Mouse (Mus musculus): ENCODE measurements around the gene Kdm2b. TPM values are rescaled to one million over a fixed set of nuclear protein-coding genes. Genes with fewer than 3 reads are reported as not detected.

Gene Kdm2b
- total RNA-seq, 2 experiments from 2014 or later, result 25.4 to 27.4 TPM

DNA sequence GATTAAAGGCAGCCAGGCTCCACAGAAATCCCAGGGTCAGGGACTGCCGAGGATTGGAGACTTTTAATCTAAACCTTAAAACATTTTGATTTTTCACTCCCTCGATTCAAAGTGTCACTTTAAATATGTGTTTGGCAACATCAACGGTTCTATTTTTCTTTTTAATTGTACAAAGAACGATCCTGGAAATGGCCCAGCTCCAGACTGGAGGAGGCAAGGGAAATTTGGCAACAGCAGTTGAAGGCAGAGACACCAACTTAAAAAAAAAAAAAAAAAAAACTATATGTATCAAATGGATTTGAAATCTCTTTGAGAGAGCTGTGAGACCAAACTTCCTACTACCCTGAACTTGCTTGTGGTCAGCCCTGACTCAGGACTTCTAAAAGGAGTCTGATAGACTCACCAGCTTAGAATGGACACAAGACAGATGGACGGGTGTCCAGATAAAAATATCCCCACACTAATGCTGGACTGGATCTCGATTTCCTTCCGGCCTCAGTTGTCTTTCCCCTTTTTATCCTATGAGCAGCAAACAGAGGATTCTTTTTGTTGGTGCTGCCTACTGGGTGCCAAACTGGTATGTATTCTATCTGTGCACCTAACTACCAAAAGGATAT lies 19.4 kb upstream of the Kdm2b start:
- DNase-seq (ENCODE audit: extremely low spot score in 1 of 2, low spot score in 2 of 2), result no peak
- no peak overlapping the region; the same call in 1 of the 2 replicates for H3K27ac ChIP-seq
- H3K4me3 ChIP-seq, result no peak overlapping the region
- intact Hi-C loops (cut with DNase I), result no loop called here
- TF ChIP-seq CTCF (IDR thresholded peaks at IDR 0.05), result no peak

DNA sequence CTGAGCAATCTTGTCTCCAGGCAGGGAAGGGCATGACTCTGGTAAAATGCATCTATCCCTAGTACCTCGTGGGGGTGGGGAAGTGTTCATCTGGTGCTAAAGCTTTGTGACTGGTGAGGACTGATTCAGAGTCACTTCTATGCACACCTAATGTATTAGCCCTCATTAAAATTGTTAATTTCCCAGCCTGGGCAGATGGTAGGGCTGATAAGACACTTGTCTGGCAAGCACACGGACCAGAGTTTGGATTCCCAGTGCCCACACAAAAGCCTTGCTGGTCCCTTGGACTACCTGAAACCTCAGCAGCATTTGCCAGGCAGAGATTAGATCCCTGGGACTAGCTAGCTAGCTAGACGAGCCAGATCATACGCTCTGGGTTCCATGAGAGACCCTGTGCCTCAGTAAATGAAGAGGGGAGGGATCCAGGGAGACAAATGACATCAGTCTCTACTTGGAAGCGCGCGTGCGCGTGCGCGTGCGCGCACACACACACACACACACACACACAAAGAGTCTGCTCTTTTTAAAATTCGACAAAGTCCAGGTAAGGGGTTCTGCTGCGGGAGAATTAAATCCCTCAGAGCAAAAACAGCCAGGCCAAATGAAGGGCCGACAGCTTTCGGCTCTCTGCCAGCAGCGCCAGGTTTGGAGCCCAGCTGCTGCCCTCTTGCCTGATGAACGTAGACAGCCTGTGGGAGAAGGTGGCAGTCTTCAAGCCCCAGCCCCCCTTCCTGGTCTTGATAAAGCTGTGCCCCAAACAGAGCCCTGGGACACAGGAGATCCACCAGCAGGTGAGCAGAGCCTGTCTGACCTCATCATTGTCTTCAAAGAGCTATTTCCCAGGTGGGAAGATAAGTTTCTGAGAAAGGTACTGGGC lies 16.3 kb upstream of the Kdm2b start:
- H3K27ac ChIP-seq, result no peak overlapping the region

DNA sequence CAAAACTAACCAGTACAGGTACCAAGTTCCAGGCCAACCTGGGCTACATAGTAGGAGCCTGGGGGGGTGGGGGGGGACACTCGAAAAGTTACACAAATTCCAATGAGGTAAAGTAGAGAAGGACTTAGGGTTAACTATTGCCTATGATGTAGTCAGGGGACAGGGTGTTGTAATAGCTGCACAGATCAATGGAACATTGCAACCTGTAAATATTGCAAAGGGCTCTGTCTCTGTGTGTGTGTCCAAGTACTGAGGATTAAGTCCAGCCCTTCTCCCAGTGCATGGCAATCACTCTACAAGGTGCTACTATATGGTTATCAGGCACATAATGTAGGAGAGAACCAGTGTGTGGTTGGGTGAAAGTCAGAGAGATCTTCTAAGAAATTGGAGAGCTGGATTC lies 11.3 kb upstream of the Kdm2b start:
- Histone ChIP-seq H3K4me3 (no peak overlapping the region), H3K27ac (no peak overlapping the region)
- intact Hi-C loops (cut with DNase I), result no loop called here
- DNase-seq (ENCODE audit: extremely low spot score in 1 of 2, low spot score in 2 of 2), result no peak
- no peak for TF ChIP-seq CTCF (IDR thresholded peaks at IDR 0.05)

More for the DNA sequence above, 16.3 kb upstream of the Kdm2b start:
- intact Hi-C loops (cut with DNase I), result no loop called here
- TF ChIP-seq CTCF (IDR thresholded peaks at IDR 0.05), result no peak
- no peak for DNase-seq (ENCODE audit: extremely low spot score in 1 of 2, low spot score in 2 of 2)
- no peak overlapping the region for H3K4me3 ChIP-seq

DNA sequence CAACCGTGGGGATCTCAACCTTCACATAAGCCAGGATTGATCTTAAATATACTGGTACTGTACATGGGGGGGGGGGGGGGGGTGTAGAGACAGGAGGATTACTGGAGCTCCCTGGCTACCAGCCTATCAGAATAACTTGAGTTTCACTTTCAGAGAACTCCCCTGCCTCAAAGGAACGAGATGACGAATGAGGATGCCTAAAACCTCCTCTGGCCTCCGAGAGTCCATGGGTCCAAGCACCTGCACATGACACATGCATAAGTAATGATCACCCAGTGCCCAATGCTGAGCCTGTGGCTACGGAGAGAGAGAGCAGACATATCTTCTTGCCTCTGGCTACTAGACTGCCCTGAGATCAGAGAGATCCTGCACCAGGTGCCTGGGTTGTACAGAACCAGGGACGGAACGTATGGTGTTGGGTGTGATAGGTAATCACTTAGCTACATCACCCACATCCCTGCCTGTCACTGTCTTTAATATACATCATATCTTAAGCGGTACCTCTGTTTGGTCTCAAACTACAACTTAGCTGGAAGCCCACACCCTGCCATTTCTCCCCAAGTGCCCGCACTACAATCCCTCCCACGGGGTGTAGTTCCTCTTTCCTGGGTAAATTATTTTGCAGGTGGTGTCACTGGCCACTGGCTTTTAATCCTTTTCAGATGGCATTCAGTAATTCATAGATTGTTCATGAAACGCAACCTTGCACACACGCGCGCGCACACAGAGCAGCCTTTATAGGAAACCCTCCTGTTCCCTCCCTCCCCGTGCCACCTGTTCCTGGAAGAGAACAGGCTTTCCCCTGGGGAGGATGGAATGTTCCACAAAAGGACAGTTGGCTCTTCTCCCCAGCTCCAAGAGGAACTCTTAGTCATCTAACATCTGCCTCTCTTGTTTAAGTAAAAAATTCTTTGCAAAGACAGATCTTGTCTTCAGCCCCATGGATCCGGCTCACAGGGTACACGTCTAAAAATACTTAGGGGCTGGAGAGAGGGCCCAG lies 7.9 kb upstream of the Kdm2b start:
- intact Hi-C loops (cut with DNase I), result no loop called here
- TF ChIP-seq CTCF (IDR thresholded peaks at IDR 0.05), result no peak

DNA sequence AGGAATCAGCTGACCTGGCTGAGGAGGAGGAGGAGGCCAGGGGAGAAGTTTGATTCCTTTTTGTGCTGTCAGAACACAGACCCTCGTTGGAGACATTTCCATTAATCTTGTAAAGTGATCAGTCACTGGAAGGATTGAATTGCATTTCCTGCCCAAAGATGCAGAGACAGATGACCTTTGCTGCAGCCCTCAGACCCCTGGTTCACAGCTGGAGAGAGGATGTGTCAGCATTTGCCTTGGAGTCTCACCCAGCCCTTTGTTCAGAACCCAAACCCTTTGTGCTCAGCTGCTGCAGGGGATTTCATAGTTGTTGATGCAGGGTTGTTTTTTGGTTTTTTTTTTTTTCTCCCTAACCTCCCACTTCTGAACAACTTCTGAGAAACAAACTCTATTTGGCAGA lies 5.3 kb upstream of the Kdm2b start:
- no peak for TF ChIP-seq CTCF (IDR thresholded peaks at IDR 0.05)
- intact Hi-C loops (cut with DNase I), result no loop called here
- no peak for DNase-seq (ENCODE audit: extremely low spot score in 1 of 2, low spot score in 2 of 2)
- H3K27ac ChIP-seq, result no peak overlapping the region
- H3K4me3 ChIP-seq, result no peak overlapping the region

More for the DNA sequence above, 7.9 kb upstream of the Kdm2b start:
- no peak overlapping the region for H3K4me3 ChIP-seq
- DNase-seq (ENCODE audit: extremely low spot score in 1 of 2, low spot score in 2 of 2), result peak in 1 of 2 experiments; percentile 51
- no peak overlapping the region for H3K27ac ChIP-seq

DNA sequence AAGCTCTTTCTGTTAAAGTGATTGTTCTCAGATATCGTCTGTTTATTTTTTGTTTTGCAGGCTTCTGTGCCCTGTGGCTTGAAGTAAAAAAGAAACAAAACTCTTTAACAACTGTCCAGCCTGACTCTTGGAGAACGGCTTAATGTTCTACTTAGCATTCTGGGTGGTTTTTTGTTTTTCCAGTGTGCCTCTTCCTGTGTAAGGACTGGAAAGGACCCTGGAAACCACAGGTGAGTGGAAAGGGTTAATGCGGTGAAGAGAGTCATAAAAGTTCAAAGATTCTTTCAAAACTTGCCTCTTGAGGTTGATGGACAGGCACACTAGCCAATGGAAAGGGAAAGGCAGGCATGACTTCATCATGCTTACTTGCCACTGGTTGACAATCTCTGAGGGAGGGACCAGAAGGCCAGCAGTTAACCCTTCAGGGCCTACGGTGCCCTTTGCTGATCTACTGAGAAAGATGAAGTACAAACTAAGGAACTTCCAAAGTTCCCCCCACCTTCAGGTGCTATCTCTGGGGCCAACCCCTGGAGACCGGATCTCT lies 4.8 kb upstream of the Kdm2b start:
- H3K4me3 ChIP-seq, result 0 out of 2 replicates have a peak overlapping the region, but pooled peaks have one; percentile 5

DNA sequence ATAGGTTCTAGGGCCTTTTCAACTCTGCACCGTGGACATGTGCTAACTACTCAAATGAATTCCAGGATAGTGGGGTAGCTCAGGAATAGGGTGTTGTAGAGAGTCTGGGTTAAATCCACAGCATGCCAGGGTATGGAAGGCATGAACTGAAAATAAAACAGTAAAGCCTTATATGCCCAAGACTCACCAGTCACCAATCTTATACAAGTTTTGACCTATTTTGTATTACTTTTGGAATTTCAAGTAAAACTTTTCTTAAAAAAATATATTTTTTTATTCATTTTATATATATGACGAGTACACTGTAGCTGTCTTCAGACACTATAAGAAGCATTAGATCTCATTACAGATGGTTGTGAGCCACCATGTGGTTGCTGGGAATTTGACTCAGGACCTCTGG lies 4.2 kb upstream of the Kdm2b start:
- H3K4me3 ChIP-seq, result no peak overlapping the region
- DNase-seq (ENCODE audit: extremely low spot score in 1 of 2, low spot score in 2 of 2), result no peak
- H3K27ac ChIP-seq, result no peak overlapping the region
- TF ChIP-seq CTCF (IDR thresholded peaks at IDR 0.05), result no peak
- intact Hi-C loops (cut with DNase I), result no loop called here

More for the DNA sequence above, 4.8 kb upstream of the Kdm2b start:
- intact Hi-C loops (cut with DNase I), result no loop called here
- H3K27ac ChIP-seq, result no peak overlapping the region
- TF ChIP-seq CTCF (IDR thresholded peaks at IDR 0.05), result no peak
- peak; percentile 70 to 77 for DNase-seq (ENCODE audit: extremely low spot score in 1 of 2, low spot score in 2 of 2)

DNA sequence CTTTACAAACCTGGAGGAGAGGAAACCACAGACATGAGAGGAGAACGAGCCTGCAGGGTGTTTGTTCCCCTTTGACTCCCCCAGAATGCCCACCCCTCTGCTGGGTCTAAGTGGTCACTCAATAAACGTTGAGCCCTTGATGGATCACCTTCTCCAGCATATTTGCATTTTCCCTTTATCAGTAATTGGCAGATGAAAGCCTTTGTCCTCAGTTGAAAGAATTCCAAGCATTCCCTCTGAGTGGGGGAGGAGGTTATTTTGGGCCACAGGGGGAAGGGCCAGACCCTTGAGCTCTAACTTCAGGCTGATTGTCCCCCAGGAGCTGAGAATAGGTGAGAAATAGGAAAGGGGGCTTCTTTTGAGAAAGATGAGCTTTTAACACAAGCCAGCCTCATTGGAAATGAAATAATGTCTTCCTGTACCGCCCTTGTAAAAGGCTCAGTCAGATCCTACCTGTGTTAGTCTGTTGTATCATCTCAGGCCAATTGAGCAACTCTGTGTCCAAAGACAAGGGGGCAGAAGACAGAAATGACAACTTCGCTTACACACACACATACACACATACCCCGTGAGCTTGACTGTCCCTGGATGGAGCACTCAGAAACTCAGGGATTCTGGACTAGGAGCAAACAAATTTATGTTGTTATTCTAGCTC lies 1.9 kb upstream of the Kdm2b start:
- no peak for DNase-seq (ENCODE audit: extremely low spot score in 1 of 2, low spot score in 2 of 2)
- Histone ChIP-seq H3K4me3 (no peak overlapping the region), H3K27ac (no peak overlapping the region)
- no peak for TF ChIP-seq CTCF (IDR thresholded peaks at IDR 0.05)
- intact Hi-C loops (cut with DNase I), result no loop called here

DNA sequence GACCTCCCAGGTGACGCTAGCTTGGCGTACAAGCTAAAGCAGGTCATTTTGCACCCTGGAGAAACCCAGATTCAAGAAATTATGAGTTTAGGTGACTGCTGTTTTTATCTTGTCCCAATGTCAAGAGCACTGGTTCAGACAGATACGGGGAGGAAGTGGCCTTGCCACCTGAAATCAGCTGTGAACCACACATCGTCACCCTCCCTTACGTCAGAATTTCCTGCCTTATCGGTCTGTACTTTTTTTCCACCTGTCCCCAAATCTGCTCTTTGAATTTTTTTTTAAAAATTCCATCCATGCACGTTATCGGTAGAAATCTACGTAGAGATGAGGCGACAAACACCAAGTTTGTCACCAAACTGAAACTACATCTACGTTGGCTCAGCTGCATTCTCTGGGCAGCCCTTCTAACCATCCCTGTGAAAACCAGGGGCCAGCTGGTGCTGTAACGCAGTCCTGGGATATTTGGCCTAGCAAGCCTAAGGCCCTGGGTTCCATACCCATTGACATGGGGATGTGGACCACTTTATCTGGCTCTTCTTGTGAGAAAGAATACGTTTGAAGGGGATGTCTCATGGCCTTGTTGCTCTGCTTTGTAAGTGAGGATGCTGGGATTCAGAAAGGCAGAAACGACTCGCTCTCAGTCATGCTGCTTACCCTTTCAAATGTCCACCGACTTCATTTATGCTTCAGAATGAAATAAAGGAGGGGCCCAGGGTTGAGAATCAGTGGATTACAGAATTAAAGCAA lies 963 bp upstream of the Kdm2b start:
- Histone ChIP-seq H3K4me3 (peak overlapping the region; percentile 82; the same call in 1 of the 2 replicates), H3K27ac (no peak overlapping the region; the same call in 1 of the 2 replicates)
- no peak for TF ChIP-seq CTCF (IDR thresholded peaks at IDR 0.05)
- DNase-seq (ENCODE audit: extremely low spot score in 1 of 2, low spot score in 2 of 2), result no peak
- intact Hi-C loops (cut with DNase I), result no loop called here

DNA sequence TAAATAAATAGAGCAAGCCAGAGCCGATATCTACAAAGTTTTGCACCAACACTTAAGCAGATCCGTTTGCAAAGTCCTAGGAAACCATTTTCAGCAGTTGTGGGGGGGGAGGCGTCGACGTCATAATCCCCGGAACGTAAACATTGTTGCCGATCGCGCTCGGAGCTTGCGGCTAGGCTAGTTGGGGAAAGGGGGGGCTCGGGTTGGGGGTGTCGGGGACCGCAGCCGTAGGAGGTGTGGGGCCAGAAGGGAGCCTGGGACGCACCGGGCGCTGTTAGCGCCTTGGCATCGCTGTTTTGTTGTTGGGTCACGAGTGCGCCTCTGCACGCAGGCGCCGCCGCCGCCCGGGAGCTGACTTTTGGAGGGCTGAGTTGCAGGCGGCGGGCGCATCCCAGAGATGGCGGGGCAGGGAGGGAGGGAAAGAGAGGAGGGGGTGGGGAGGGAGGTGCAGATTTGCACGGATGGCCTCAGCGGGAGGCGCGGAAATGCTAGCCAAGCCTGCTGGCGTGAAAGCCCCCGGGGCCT lies 560 bp downstream of the Kdm2b start:
- Histone ChIP-seq H3K4me3 (peak overlapping the region; percentile 82), H3K27ac (peak overlapping the region; percentile 92)
- intact Hi-C loops (cut with DNase I), result no loop called here
- DNase-seq (ENCODE audit: extremely low spot score in 1 of 2, low spot score in 2 of 2), result peak; percentile 64 to 70
- TF ChIP-seq CTCF (IDR thresholded peaks at IDR 0.05), result no peak

Measured in left cerebral cortex, adult 2 months (tissue).